ENCODE assay signal across 11 mouse cellular contexts in the genomic region with DNA sequence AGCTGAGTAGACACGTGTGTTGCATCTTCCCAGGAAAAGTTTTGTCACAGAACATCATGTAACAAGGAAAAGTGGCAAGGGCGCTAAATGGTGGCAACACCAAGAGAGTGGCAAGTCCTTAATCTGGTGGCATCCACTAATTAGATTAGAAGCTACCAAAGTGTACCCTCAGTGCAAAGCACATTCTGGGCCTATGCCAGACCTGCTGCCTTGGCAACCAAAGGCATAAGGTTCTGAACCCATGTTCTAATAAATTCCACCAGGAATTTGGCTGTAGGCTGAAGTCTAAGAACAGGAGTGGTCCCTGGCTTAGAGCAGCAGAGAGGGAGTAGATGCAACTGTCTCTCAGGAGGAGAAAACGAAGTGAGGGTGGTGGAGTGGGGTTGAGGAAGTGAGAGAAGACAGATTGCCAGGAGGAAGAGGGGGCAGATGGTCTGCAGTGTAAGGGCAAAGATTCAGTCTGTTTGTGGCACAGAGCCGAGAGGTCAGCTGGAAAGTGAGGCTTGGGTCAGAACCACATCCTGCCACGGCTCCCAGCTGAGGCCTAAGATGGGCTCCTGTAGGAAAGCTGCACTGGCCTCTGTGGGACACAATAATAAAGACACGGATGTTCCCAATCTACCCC. TPM values are rescaled to one million over a fixed set of nuclear protein-coding genes. Genes with fewer than 3 reads are reported as not detected.
DNase-seq lines count a peak whose midpoint lies in the region; ATAC-seq and TF ChIP-seq lines count a peak whose summit lies in the region.
"Had no signal": no experiment of that assay in that cellular context is flagged by ENCODE, and none has a peak within 500 bp of the region (broad histone marks: within the 10 kb centered on the region; RNA-seq: fewer than 3 reads in every experiment).

No protein-coding gene starts in this region.

- no peak overlapping the region for H3K4me2 ChIP-seq in hindbrain, embryonic 12.5 days (replicated peaks)
- H3K4me2 ChIP-seq: limb, embryonic 12.5 days; neural tube, embryonic 13.5 days had no signal

- no peak overlapping the region for H3K4me3 ChIP-seq in cerebellum, adult 2 months (replicated peaks; ENCODE audit: insufficient read depth, low read depth, low read length)
- H3K4me3 ChIP-seq in hindbrain, embryonic 12.5 days: no peak overlapping the region
- H3K4me3 ChIP-seq: limb, embryonic 12.5 days; neural tube, embryonic 13.5 days had no signal

- no peaks in the 10 kb centered on the region for H3K9me3 ChIP-seq in hindbrain, embryonic 12.5 days (replicated peaks)
- H3K9me3 ChIP-seq: limb, embryonic 12.5 days; neural tube, embryonic 13.5 days had no signal

- peaks cover 4% of the 10 kb centered on the region; the same call in 1 of the 2 replicates for H3K4me1 ChIP-seq in cerebellum, adult 2 months (ENCODE audit: control insufficient read depth, insufficient read depth, low read length)
- H3K4me1 ChIP-seq in hindbrain, embryonic 12.5 days: no peaks in the 10 kb centered on the region
- H3K4me1 ChIP-seq: limb, embryonic 12.5 days; neural tube, embryonic 13.5 days had no signal

- no peaks in the 10 kb centered on the region for H3K27me3 ChIP-seq in cerebellum, adult 2 months (ENCODE audit: control insufficient read depth, insufficient read depth, low read length)
- H3K27me3 ChIP-seq in hindbrain, embryonic 12.5 days: no peaks in the 10 kb centered on the region
- H3K27me3 ChIP-seq: limb, embryonic 12.5 days; neural tube, embryonic 13.5 days had no signal

- DNase-seq in kidney, adult 9 months: peak; percentile 3
- DNase-seq in kidney, adult 11 months: no peak
- DNase-seq in right cerebral cortex, postnatal 14 days: peak; percentile 22
- no peak for DNase-seq in right cerebral cortex, adult 18-20 months
- peak; percentile 21 to 44 for DNase-seq in cerebellum, adult 2 months
- DNase-seq in skeletal muscle tissue, adult 2 months (ENCODE audit: low read depth, low spot score): peak; percentile 14
- DNase-seq in left cerebral cortex, adult 8-10 months (ENCODE audit: low spot score in 2 of 2): no peak

- WGBS in cerebellum, adult 2 months: 35% methylated on average over 6 of the region's 6 CpGs
- 71% methylated on average over 6 of the region's 6 CpGs for WGBS in hindbrain, embryonic 12.5 days

- no peak overlapping the region for H3K9ac ChIP-seq in hindbrain, embryonic 12.5 days
- H3K9ac ChIP-seq: limb, embryonic 12.5 days; neural tube, embryonic 13.5 days had no signal

- TF ChIP-seq CTCF in cerebellum, adult 2 months (IDR thresholded peaks at IDR 0.05; ENCODE audit: borderline replicate concordance, insufficient read depth, low read depth, low read length): no peak

- no peaks in the 10 kb centered on the region for H3K36me3 ChIP-seq in hindbrain, embryonic 12.5 days
- H3K36me3 ChIP-seq: limb, embryonic 12.5 days; neural tube, embryonic 13.5 days had no signal

- no peak for ATAC-seq in hindbrain, embryonic 12.5 days (ENCODE audit: low FRiP score)

- no peak for TF ChIP-seq POLR2A in cerebellum, adult 2 months (IDR thresholded peaks at IDR 0.05; ENCODE audit: borderline replicate concordance, insufficient read depth, low read length)

- H3K27ac ChIP-seq in cerebellum, adult 2 months (ENCODE audit: insufficient read depth, low read length): no peak overlapping the region
- no peak overlapping the region for H3K27ac ChIP-seq in hindbrain, embryonic 12.5 days
- H3K27ac ChIP-seq: limb, embryonic 12.5 days; macrophage; neural tube, embryonic 13.5 days had no signal

RNA-seq across cellular contexts. Expression of a gene that starts 53.9 kb away (rescaled TPM):
- 37.7 and 38.9 TPM in 2 replicates for polyA plus RNA-seq in cerebellum, adult 2 months (2012; rRNA removed)
- 80.7 and 87.1 TPM in 2 replicates for polyA plus RNA-seq in hindbrain, embryonic 12.5 days (2016; fragmentation: Nextera tagmentation; extraction: Ambion mirVana)
- total RNA-seq in left cerebral cortex, adult 8-10 months (2022): 10 to 100 TPM; 68.2 to 76.2 (median 72.4) TPM

Comparison
In these comparisons a context has a peak if more than half of its experiments do, and no peak if none do; other contexts are left out.
1. DNase-seq: peak in kidney, adult 9 months (single experiment), right cerebral cortex, postnatal 14 days (single experiment), cerebellum, adult 2 months (2 of 2) and skeletal muscle tissue, adult 2 months (single experiment); none in kidney, adult 11 months (single experiment), right cerebral cortex, adult 18-20 months (single experiment) and left cerebral cortex, adult 8-10 months (0 of 2).